Mouse (Mus musculus) urinary bladder, adult 18-20 months (tissue): ENCODE results near the gene Gm42688.
A peak's percentile ranks its signal among the peaks of the same experiment; 100 is the strongest.

Experiments used
- DNase-seq, 2 experiments: peaks; one replicate each; pipeline ENCODE4 v3.0.0; 2022; ENCODE audit warnings: low spot score in 2 of 2, mixed read lengths in 2 of 2

Gene Gm42688

GRCm38 (mm10) chr6:83084477-83084876 is 16.9 kb upstream of the Gm42688 start:
- DNase-seq = no peak

- no peak for DNase-seq
Observed at GRCm38 (mm10) chr6:83086121-83087035, 15.0 kb upstream of the Gm42688 start, which contains the start of gene Lbx2. TSS of gene Lbx2 (plus strand) at chr6:83086367.

GRCm38 (mm10) chr6:83087205-83087925 is 14.1 kb upstream of the Gm42688 start:
- no peak for DNase-seq

- no peak for DNase-seq
Observed at GRCm38 (mm10) chr6:83087926-83088260, 13.5 kb upstream of the Gm42688 start.

- DNase-seq = no peak
Observed at GRCm38 (mm10) chr6:83092416-83093127, 8.8 kb upstream of the Gm42688 start.

GRCm38 (mm10) chr6:83095968-83096367 is 5.4 kb upstream of the Gm42688 start:
- DNase-seq = no peak

- no peak for DNase-seq
Observed at GRCm38 (mm10) chr6:83098411-83098810, 3.0 kb upstream of the Gm42688 start.

GRCm38 (mm10) chr6:83101688-83102556 is 505 bp downstream of the Gm42688 start:
- DNase-seq = peak; percentile 51 to 70

GRCm38 (mm10) chr6:83103130-83103650 is 1.8 kb downstream of the Gm42688 start:
- DNase-seq = no peak

- DNase-seq = no peak
Observed at GRCm38 (mm10) chr6:83104158-83104557, 2.7 kb downstream of the Gm42688 start.

- peak; percentile 25 to 55 for DNase-seq
Observed at GRCm38 (mm10) chr6:83107566-83108400, 6.4 kb downstream of the Gm42688 start.

- peak; percentile 75 to 82 for DNase-seq
Observed at GRCm38 (mm10) chr6:83108762-83109668, 7.6 kb downstream of the Gm42688 start, which contains the start of gene Mrpl53. TSS of gene Mrpl53 (plus strand) at chr6:83109040.

- DNase-seq = no peak
Observed at GRCm38 (mm10) chr6:83111510-83112136, 10.2 kb downstream of the Gm42688 start.

- peak; percentile 93 to 94 for DNase-seq
Observed at GRCm38 (mm10) chr6:83115011-83115671, 13.7 kb downstream of the Gm42688 start, which contains the start of gene Mogs. TSS of gene Mogs (plus strand) at chr6:83115496.

- no peak for DNase-seq
Observed at GRCm38 (mm10) chr6:83115682-83116372, 14.4 kb downstream of the Gm42688 start.

GRCm38 (mm10) chr6:83116373-83117164 is 15.2 kb downstream of the Gm42688 start:
- DNase-seq = no peak

- no peak for DNase-seq
Observed at GRCm38 (mm10) chr6:83117165-83117438, 15.7 kb downstream of the Gm42688 start.
